Mouse (Mus musculus): ENCODE measurements around the gene Gpr132. TPM values are rescaled to one million over a fixed set of nuclear protein-coding genes. Genes with fewer than 3 reads are reported as not detected.

Gene Gpr132
- 0.16 and 0.20 TPM in 2 replicates for polyA plus RNA-seq (2012; rRNA removed)

DNA sequence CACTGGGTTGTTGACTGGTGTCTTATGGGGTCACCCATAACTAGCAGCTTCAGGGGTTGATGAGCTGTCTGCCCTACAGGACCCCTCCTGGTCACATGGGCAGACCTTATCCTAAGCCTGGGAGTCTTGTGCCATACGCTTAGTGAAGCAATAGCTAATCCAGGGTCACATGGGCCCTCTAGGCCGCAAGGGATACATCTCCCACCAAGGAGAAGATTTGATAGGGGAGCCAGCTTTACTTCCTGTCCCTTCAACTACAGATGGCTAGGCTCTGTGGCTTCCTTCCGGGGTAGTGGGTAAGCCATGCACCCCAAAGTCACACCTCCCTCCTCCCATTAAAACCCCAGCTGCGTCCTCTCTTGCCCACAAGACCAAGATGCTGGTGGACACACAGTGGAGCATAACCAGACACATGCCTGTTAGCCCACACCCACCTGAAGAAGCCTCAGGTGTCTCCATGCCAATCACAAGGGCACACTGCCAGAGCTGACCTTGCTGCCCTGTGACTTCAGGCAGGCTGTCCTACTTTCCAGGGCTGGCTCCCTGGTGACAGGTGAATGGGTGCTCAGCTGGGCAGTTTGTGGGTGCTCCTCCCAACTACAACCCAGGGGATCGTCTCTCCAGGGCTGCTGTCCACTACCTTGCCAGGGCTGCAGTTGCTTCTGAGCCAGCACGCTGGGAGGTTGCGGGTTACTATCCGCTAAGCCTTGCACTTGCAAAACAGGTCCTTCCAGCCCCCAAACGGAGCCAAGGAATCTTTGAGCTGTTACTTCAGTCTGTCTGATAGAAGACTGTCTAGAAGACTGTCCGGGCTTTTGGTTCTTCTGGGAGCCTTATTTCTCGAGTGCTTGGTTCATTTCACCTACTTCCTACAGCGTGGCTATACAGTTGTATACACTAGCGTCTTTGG lies at the start of gene Gpr132:
Gene Gpr132 (minus strand): TSS at position 51 of the 910 bp plus-strand sequence.

DNA sequence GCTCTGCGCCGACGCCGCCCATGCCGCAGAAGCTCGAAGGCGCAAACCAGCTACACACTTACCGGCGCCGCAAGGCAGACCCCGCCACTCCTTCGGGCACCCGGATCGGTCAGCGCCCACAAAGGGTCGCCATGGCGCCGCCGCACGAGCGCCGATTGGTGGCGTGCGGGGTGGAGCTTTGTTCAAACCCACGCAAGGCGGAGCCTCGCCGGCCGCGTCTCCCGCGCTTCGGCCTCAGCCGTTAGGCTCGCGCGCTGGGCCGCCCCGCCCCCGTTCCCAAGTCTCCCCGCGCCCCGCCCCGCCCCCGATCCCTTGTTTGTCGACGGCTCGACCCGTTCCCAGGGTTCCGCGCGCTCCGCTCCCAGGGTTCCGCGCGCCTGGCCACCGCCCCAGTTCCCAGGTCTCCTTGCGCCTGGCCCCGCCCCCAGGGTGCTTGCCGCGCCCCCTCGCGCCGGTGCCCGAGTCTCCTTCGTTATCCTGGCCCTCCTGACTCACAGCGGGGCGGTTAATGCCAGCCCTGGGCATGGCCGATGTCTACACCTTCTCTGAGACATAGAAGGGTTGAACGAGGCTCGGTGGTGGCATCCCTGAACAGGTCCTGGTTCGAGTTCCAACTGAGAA lies 38.7 kb downstream of the Gpr132 start, which contains the start of gene Cdca4:
Gene Cdca4 (minus strand): TSS at position 180 of the 621 bp plus-strand sequence.

DNA sequence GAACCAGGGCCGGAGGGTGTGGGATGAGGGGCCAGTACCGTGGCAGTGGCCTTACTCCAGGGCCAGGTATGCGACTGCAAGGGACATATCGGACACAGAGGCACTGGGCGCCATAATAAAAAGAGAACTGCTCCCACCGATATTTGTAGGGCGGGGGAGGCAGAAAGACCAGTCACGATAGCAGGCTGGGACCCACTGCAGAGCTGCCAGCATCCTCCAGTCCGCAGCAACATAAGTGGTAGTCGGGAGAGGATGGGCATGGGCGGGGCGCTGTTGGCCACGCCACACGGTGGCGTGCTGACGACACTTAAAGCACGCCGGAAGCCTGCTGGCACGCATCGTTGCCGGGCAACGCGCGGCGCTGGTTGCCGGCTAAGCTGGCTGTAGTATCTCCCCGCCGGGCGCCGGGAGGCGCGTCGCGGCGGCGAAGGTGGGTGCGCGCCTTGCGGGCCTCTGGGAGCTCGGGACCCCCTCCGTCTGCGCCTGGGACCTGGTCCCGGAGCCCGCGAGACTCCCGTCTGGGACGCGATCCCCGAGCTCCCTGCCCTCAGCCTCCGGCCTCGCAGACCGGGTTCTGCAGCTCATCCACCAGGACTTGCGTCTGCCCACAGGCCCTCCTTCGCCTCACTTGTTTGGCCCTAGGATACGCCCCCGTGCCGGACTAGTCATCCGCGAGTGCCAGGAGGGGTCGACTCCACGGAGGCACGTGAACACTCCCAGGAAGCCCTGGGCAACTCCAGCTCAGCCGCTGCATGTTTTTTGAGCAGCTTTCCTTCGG lies 59.3 kb downstream of the Gpr132 start, which contains the start of gene Clba1:
Gene Clba1 (plus strand): TSS at position 351 of the 778 bp plus-strand sequence.

DNA sequence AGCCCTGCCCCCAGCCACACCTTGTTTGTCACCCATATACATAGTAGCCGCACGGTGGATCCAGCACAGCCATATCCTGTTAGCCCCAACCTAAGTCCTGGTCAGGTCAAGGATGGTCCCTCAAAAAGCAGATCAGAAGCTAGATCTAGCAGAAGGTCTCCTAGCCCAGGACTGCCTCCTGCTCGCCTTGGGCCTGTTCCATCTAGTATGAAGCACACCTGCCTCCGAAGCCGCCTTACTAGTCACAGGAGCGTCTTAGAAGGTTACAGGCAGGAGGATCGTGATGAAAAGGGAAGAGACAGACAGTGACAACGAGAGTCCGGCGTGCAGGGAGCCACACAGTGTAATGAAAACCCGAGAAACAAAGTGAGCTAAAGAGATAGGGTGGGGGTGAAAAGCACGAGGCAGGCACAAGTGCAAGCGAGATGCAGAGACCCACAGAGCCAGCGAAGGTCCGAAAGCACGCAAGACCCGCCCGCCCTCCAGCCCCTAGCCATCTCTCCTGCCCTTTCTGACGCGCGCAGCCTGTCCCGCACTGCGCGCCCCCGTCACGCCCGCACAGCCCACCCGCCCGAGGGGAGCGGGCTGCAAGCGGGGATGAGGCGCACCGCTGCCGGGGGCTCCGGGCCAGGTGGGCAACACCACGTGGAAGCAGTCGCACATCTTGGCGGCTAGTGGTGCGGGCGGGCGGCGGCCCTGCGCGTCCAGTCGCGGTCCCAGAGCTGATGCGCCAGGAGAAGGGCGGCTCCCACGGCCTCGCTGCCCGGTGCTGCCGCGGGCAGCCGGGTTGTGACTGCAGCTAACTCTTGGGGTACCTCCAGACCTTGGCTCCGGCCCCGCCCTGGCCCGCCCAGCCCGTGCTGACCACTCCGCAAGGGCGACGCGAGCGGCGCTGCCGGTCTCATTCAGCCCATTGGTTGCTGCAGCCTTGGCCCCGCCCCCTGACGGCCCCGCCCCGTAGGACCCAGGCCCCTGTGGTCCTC lies 65.9 kb downstream of the Gpr132 start, which contains the start of gene Ahnak2:
Gene Ahnak2 (minus strand): TSS at position 794 of the 983 bp plus-strand sequence.

Other genes with a start within 250 kb of the Gpr132 start
- 2.8 and 6.9 TPM in 2 replicates for gene Adssl1, start 248.2 kb downstream of the Gpr132 start, polyA plus RNA-seq (2012; rRNA removed)
- 86.7 and 92.2 TPM in 2 replicates for gene Siva1, start 223.5 kb downstream of the Gpr132 start, polyA plus RNA-seq (2012; rRNA removed)
- 292 and 299 TPM in 2 replicates for gene Akt1, start 193.3 kb downstream of the Gpr132 start, polyA plus RNA-seq (2012; rRNA removed)
- 3.1 and 3.5 TPM in 2 replicates for gene Zbtb42, start 189.4 kb downstream of the Gpr132 start, polyA plus RNA-seq (2012; rRNA removed)
- gene Cep170b, start 147.8 kb downstream of the Gpr132 start, polyA plus RNA-seq (2012; rRNA removed) = 42.5 and 49.1 TPM in 2 replicates
- gene Pld4, start 107.6 kb downstream of the Gpr132 start, polyA plus RNA-seq (2012; rRNA removed) = 7.8 and 8.3 TPM in 2 replicates
- gene Ahnak2, start 65.6 kb downstream of the Gpr132 start, polyA plus RNA-seq (2012; rRNA removed) = 1.8 and 3.9 TPM in 2 replicates
- gene Clba1, start 59.3 kb downstream of the Gpr132 start, polyA plus RNA-seq (2012; rRNA removed) = 10.7 and 11.2 TPM in 2 replicates
- 55.2 and 60.5 TPM in 2 replicates for gene Cdca4, start 38.8 kb downstream of the Gpr132 start, polyA plus RNA-seq (2012; rRNA removed)
- gene Jag2, start 61.5 kb upstream of the Gpr132 start, polyA plus RNA-seq (2012; rRNA removed) = 44.5 and 56.0 TPM in 2 replicates
- 37.1 and 42.3 TPM in 2 replicates for gene Nudt14, start 73.9 kb upstream of the Gpr132 start, polyA plus RNA-seq (2012; rRNA removed)
- gene Btbd6, start 108.3 kb upstream of the Gpr132 start, polyA plus RNA-seq (2012; rRNA removed) = 42.4 and 44.8 TPM in 2 replicates
- gene Brf1, start 132.5 kb upstream of the Gpr132 start, polyA plus RNA-seq (2012; rRNA removed) = 80.8 and 84.7 TPM in 2 replicates
- gene Pacs2, start 146.3 kb upstream of the Gpr132 start, polyA plus RNA-seq (2012; rRNA removed) = 74.1 and 81.7 TPM in 2 replicates
- 0.27 and 0.34 TPM in 2 replicates for gene Tex22, start 206.3 kb upstream of the Gpr132 start, polyA plus RNA-seq (2012; rRNA removed)
- gene Mta1, start 230.1 kb upstream of the Gpr132 start, polyA plus RNA-seq (2012; rRNA removed) = 111 and 114 TPM in 2 replicates

Data from central nervous system, embryonic 14 days (tissue).